Mouse (Mus musculus): ENCODE results near the gene Il18bp. TPM values are rescaled to one million over a fixed set of nuclear protein-coding genes. Genes with fewer than 3 reads are reported as not detected.
A peak's percentile ranks its signal among the peaks of the same experiment; 100 is the strongest.

Gene Il18bp
- polyA plus RNA-seq, 1 experiment from 2014 or later = 3.2 TPM

DNA sequence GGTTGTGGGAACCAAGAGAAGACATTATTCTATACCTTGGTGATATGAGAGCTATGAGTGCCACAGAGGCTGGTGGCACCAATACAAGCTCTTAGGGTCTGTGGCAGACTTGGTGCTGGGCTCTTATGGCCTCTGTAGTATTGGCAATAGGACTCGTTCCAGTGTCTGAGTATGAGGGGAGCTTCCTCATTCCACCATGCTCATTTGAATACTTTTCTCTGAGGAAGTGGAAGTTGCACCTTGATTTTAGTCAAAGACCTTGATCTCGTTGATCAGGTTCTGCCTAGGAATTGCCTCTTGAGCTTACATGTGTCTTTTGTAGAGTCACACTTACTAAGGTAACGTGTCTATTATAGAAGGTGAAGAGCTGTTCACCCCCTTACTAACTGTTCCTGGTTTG lies 24.2 kb downstream of the Il18bp start:
- no peak overlapping the region for H3K4me2 ChIP-seq (ENCODE audit: low read depth, low read length)
- peaks cover 78% of the 10 kb centered on the region for H3K36me3 ChIP-seq (ENCODE audit: control insufficient read depth, insufficient read depth)
- H3K27ac ChIP-seq (ENCODE audit: low read length) = no peak overlapping the region
- no peaks in the 10 kb centered on the region for H3K9me3 ChIP-seq (replicated peaks; ENCODE audit: control insufficient read depth, low read length)
- no peak overlapping the region for H3K9ac ChIP-seq (ENCODE audit: low read length)
- ATAC-seq (replicated peaks; ENCODE audit: extremely low read depth, insufficient read depth, low FRiP score) = no peak
- no peaks in the 10 kb centered on the region for H3K4me1 ChIP-seq (ENCODE audit: control insufficient read depth, insufficient read depth, low read length)
- WGBS = 84% methylated on average over 3 of the region's 3 CpGs
- no peak overlapping the region for H3K4me3 ChIP-seq (ENCODE audit: low read length)
- no peaks in the 10 kb centered on the region for H3K27me3 ChIP-seq (ENCODE audit: control insufficient read depth, insufficient read depth, low read length)

DNA sequence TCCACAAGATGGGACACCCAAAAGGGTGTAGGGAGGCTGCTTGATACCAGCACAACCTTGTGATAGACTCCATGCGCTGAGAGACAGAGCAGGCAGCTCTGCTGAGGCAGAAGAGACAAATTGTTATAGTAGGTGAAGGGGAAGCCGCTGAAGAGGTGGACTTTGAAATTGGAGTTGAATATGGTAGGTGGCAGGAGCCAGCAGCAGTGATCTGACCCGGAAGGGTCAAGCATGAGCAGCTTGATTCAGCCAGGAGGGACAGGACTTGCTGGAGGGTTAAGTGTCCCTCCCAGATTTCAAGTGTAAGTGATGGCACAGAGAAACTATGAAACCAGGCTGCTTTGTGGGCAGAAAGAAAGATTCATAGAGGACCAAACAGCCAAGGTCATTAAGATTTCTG lies 33.4 kb downstream of the Il18bp start:
- Histone ChIP-seq H3K4me3 (ENCODE audit: low read length) (no peak overlapping the region), H3K36me3 (ENCODE audit: control insufficient read depth, insufficient read depth) (peaks cover 29% of the 10 kb centered on the region), H3K4me2 (ENCODE audit: low read depth, low read length) (no peak overlapping the region), H3K27ac (ENCODE audit: low read length) (no peak overlapping the region), H3K4me1 (ENCODE audit: control insufficient read depth, insufficient read depth, low read length) (no peaks in the 10 kb centered on the region), H3K27me3 (ENCODE audit: control insufficient read depth, insufficient read depth, low read length) (no peaks in the 10 kb centered on the region), H3K9ac (ENCODE audit: low read length) (no peak overlapping the region), H3K9me3 (replicated peaks; ENCODE audit: control insufficient read depth, low read length) (no peaks in the 10 kb centered on the region)
- 83% methylated on average over 3 of the region's 3 CpGs for WGBS
- no peak for ATAC-seq (replicated peaks; ENCODE audit: extremely low read depth, insufficient read depth, low FRiP score)

DNA sequence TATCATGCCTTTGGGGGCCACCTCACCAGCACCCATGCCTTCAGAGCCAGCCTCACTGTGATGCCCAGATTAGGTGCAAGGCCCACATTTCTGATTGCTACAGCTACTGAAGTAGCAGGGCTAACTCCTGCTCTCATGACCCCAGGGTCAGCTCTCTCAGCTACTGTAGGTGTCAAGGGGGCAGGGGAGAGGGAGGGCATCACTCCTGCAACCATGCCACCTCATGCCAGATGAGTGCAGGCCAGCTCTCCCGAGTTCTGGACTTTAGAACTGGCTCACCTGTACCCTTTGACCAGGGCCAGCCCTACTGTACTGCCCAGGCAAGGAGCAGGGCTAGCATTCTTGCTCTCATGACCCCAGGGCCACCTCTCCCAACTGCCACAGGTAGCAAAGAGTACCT lies 35.8 kb downstream of the Il18bp start:
- Histone ChIP-seq H3K4me1 (ENCODE audit: control insufficient read depth, insufficient read depth, low read length) (no peaks in the 10 kb centered on the region), H3K4me3 (ENCODE audit: low read length) (no peak overlapping the region), H3K9me3 (replicated peaks; ENCODE audit: control insufficient read depth, low read length) (no peaks in the 10 kb centered on the region), H3K9ac (ENCODE audit: low read length) (no peak overlapping the region), H3K27me3 (ENCODE audit: control insufficient read depth, insufficient read depth, low read length) (no peaks in the 10 kb centered on the region), H3K27ac (ENCODE audit: low read length) (no peak overlapping the region), H3K36me3 (ENCODE audit: control insufficient read depth, insufficient read depth) (peaks cover 20% of the 10 kb centered on the region), H3K4me2 (ENCODE audit: low read depth, low read length) (no peak overlapping the region)
- ATAC-seq (replicated peaks; ENCODE audit: extremely low read depth, insufficient read depth, low FRiP score) = no peak
- 87% methylated on average over 1 of the region's 1 CpGs for WGBS

DNA sequence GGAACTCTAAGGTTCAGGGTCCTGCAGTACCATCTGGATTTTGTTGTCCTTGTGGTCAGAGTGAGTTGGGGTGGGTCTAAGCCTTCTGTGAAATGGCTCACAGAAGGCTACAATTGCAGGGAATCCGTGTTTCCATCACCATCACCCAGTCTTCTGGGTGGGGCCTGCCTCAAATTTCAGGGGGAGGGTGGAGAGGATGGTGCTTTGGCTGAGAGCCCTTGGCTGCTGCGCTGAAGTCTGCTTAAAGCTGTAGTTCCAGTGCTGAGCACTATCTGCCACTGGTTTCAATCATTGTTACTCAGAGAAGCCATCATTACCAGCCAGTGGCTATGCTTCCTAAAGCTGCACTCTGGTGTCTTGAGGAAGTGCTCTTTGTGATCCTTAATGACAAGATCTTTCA lies 44.0 kb downstream of the Il18bp start:
- WGBS = 23% methylated on average over 2 of the region's 2 CpGs
- Histone ChIP-seq H3K36me3 (ENCODE audit: control insufficient read depth, insufficient read depth) (peaks cover 6% of the 10 kb centered on the region; the same call in 1 of the 2 replicates), H3K4me3 (ENCODE audit: low read length) (no peak overlapping the region), H3K9me3 (replicated peaks; ENCODE audit: control insufficient read depth, low read length) (no peaks in the 10 kb centered on the region), H3K27me3 (ENCODE audit: control insufficient read depth, insufficient read depth, low read length) (no peaks in the 10 kb centered on the region), H3K4me1 (ENCODE audit: control insufficient read depth, insufficient read depth, low read length) (peaks cover 38% of the 10 kb centered on the region), H3K4me2 (ENCODE audit: low read depth, low read length) (no peak overlapping the region), H3K27ac (ENCODE audit: low read length) (peak overlapping the region; percentile 51), H3K9ac (ENCODE audit: low read length) (no peak overlapping the region)
- no peak for ATAC-seq (replicated peaks; ENCODE audit: extremely low read depth, insufficient read depth, low FRiP score)

DNA sequence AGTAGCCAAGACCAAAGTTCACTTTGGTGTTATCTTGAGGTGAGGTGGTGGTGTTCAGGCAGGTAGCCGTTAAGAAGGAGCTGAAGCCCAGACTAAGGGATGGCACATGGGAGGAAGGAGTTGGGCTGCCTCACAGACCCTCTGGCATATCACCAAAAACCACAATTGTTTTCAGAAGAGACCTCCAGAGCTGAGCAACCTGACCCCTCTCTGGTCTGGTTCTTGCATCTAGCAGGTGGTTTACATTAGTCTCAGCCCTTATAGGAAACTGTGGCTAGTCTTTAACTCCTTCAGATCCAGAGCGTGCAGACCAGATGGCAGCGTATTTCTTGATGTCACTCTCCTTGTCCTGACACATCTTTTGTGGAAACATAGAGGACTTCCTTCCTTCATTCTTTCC lies 44.8 kb downstream of the Il18bp start:
- peaks cover 3% of the 10 kb centered on the region; the same call in 1 of the 2 replicates for H3K36me3 ChIP-seq (ENCODE audit: control insufficient read depth, insufficient read depth)
- H3K4me3 ChIP-seq (ENCODE audit: low read length) = no peak overlapping the region
- peak overlapping the region; percentile 51; the same call in 1 of the 2 replicates for H3K27ac ChIP-seq (ENCODE audit: low read length)
- ATAC-seq (replicated peaks; ENCODE audit: extremely low read depth, insufficient read depth, low FRiP score) = no peak
- no peaks in the 10 kb centered on the region for H3K27me3 ChIP-seq (ENCODE audit: control insufficient read depth, insufficient read depth, low read length)
- no peak overlapping the region for H3K4me2 ChIP-seq (ENCODE audit: low read depth, low read length)
- H3K9ac ChIP-seq (ENCODE audit: low read length) = 0 out of 2 replicates have a peak overlapping the region, but pooled peaks have one; percentile 20
- no peaks in the 10 kb centered on the region for H3K9me3 ChIP-seq (replicated peaks; ENCODE audit: control insufficient read depth, low read length)
- H3K4me1 ChIP-seq (ENCODE audit: control insufficient read depth, insufficient read depth, low read length) = peaks cover 43% of the 10 kb centered on the region
- 71% methylated on average over 3 of the region's 3 CpGs for WGBS

DNA sequence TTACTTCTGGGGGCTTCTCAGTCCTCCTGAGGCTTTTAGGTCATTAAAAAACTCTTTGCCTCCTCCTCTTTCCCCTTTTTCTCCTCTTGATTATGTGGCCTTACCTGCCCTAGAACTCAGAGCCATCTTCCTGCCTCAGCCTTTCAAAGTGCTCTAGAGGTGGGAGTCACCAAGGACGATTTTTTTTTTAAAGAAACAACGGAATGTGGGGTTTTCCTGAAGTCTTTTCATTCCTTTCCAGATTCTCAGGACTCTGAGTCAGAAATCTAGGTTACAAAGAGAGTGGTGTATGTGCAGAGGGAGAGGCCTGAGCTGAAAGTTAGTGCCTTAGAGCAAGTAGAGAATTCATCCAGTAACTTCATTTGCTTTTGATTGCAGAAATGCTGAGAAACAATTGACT lies 46.8 kb downstream of the Il18bp start:
- H3K27me3 ChIP-seq (ENCODE audit: control insufficient read depth, insufficient read depth, low read length) = no peaks in the 10 kb centered on the region
- 32% methylated on average over 2 of the region's 2 CpGs for WGBS
- no peaks in the 10 kb centered on the region for H3K9me3 ChIP-seq (replicated peaks; ENCODE audit: control insufficient read depth, low read length)
- H3K9ac ChIP-seq (ENCODE audit: low read length) = peak overlapping the region; percentile 95
- H3K4me1 ChIP-seq (ENCODE audit: control insufficient read depth, insufficient read depth, low read length) = peaks cover 54% of the 10 kb centered on the region
- H3K27ac ChIP-seq (ENCODE audit: low read length) = peak overlapping the region; percentile 100
- no peak for ATAC-seq (replicated peaks; ENCODE audit: extremely low read depth, insufficient read depth, low FRiP score)
- H3K36me3 ChIP-seq (ENCODE audit: control insufficient read depth, insufficient read depth) = no peaks in the 10 kb centered on the region; the same call in 1 of the 2 replicates
- peak overlapping the region; percentile 92 for H3K4me2 ChIP-seq (ENCODE audit: low read depth, low read length)
- peak overlapping the region; percentile 91 for H3K4me3 ChIP-seq (ENCODE audit: low read length)

DNA sequence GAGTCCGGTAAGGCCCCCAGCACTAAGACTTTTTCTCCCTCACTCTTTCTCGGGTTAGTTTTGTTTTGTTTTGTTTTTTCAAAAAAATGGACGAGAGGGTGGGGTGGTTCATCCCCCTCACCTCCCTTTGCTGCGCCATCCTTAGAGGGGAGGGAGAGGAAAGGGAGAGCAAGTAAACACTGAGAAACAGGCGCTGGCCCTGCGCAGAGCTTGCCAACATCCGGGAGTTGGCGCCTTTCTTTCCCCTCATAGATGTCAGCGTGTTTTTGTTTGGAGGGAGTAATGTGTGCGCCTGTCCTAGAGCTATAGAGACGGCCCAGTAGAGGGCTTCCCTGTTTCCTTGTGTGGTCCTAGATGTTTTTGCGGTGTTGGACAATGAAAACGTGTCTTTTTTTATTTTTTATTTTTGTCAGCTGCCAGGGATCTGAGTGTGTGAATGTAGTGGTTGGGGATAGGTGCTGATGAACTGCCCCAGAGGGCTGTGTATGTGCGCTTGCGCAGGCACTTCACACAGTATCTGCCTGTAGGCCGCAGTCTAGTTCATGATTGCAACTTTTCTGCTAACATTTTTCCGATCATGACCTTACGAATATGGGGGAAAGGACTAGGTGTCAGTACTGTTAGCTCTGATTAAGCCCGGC lies 47.5 kb downstream of the Il18bp start:
- Histone ChIP-seq H3K9me3 (replicated peaks; ENCODE audit: control insufficient read depth, low read length) (no peaks in the 10 kb centered on the region), H3K9ac (ENCODE audit: low read length) (peak overlapping the region; percentile 95), H3K4me1 (ENCODE audit: control insufficient read depth, insufficient read depth, low read length) (peaks cover 56% of the 10 kb centered on the region), H3K27me3 (ENCODE audit: control insufficient read depth, insufficient read depth, low read length) (no peaks in the 10 kb centered on the region), H3K4me3 (ENCODE audit: low read length) (peak overlapping the region; percentile 91), H3K36me3 (ENCODE audit: control insufficient read depth, insufficient read depth) (no peaks in the 10 kb centered on the region; the same call in 1 of the 2 replicates), H3K4me2 (ENCODE audit: low read depth, low read length) (peak overlapping the region; percentile 92), H3K27ac (ENCODE audit: low read length) (peak overlapping the region; percentile 100)
- 2% methylated on average over 19 of the region's 19 CpGs for WGBS
- ATAC-seq (replicated peaks; ENCODE audit: extremely low read depth, insufficient read depth, low FRiP score) = peak; percentile 61

DNA sequence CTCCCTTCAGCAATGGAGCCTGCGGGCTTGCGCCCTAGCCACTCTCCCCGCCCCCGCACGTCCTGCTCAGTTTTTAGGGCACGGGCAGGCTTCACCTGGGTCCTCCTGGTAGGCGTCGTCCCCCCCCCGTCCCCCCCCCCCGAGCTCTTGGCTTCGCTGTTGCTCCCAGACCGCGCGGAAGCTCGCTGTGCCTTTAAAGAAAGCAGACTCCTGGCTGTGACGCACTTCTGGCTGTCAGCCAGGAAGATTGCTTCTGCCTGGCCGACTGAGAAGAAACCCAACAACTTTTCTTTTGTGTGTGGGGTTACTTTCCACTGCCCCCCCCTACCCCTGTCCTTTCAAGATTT lies 48.1 kb downstream of the Il18bp start:
- Histone ChIP-seq H3K27ac (ENCODE audit: low read length) (peak overlapping the region; percentile 100), H3K9ac (ENCODE audit: low read length) (peak overlapping the region; percentile 95), H3K4me3 (ENCODE audit: low read length) (peak overlapping the region; percentile 91), H3K36me3 (ENCODE audit: control insufficient read depth, insufficient read depth) (no peaks in the 10 kb centered on the region; the same call in 1 of the 2 replicates), H3K27me3 (ENCODE audit: control insufficient read depth, insufficient read depth, low read length) (no peaks in the 10 kb centered on the region), H3K4me1 (ENCODE audit: control insufficient read depth, insufficient read depth, low read length) (peaks cover 58% of the 10 kb centered on the region), H3K9me3 (replicated peaks; ENCODE audit: control insufficient read depth, low read length) (no peaks in the 10 kb centered on the region), H3K4me2 (ENCODE audit: low read depth, low read length) (peak overlapping the region; percentile 92)
- WGBS = 0% methylated on average over 17 of the region's 17 CpGs
- peak; percentile 75 for ATAC-seq (replicated peaks; ENCODE audit: extremely low read depth, insufficient read depth, low FRiP score)

DNA sequence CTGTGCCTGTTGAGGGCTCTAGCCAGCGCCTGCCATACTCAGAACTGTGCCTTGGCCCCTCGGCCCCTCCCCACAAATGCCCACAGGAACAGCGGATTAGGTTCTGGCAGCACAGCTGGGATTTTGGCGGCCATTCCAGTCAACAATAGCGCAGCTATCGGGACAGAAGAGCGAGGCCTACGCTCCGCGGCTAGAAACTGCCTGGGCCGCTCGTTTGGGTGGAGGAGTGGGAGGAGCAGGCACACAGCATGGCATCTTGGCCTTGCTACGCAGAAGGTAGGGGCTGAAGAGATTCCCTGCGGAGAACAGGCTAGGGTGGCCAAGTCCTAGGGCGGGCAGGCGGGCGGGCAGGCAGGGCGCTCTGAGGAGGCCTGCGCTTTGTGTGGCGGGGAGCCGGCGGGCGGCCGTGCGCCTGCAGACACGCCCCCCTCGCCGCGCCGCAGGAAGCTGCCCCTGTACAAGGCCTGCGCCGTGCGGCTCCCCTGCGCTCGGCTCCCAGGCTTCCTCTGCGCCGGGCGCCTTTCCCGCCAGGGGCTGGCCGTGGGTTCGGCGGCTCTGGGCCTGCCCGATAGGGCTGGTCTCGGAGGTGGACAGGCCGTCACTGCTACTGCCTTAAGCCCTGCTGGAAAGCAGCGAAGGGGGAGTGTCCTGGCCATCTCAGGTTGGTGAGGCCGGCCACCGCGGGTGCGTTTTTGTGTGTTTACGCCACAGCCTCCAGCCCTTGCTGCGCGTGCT lies 48.6 kb downstream of the Il18bp start:
- H3K4me3 ChIP-seq (ENCODE audit: low read length) = peak overlapping the region; percentile 91
- no peaks in the 10 kb centered on the region for H3K27me3 ChIP-seq (ENCODE audit: control insufficient read depth, insufficient read depth, low read length)
- H3K36me3 ChIP-seq (ENCODE audit: control insufficient read depth, insufficient read depth) = no peaks in the 10 kb centered on the region; the same call in 1 of the 2 replicates
- H3K4me1 ChIP-seq (ENCODE audit: control insufficient read depth, insufficient read depth, low read length) = peaks cover 53% of the 10 kb centered on the region
- peak overlapping the region; percentile 95 for H3K9ac ChIP-seq (ENCODE audit: low read length)
- H3K27ac ChIP-seq (ENCODE audit: low read length) = peak overlapping the region; percentile 100
- WGBS = under 1% methylated on average over 53 of the region's 53 CpGs
- H3K9me3 ChIP-seq (replicated peaks; ENCODE audit: control insufficient read depth, low read length) = no peaks in the 10 kb centered on the region
- peak overlapping the region; percentile 92 for H3K4me2 ChIP-seq (ENCODE audit: low read depth, low read length)
- ATAC-seq (replicated peaks; ENCODE audit: extremely low read depth, insufficient read depth, low FRiP score) = peak; percentile 86
